Mouse (Mus musculus): ENCODE data around the gene Rplp1. TPM values are rescaled to one million over a fixed set of nuclear protein-coding genes. Genes with fewer than 3 reads are reported as not detected.

Gene Rplp1
- total RNA-seq (2014; rRNA removed) (3,080 and 3,220 TPM in 2 replicates), polyA plus RNA-seq (2015; fragmentation: Nextera tagmentation; extraction: Ambion mirVana) (983 and 1,053 TPM in 2 replicates)

GRCm38 (mm10) chr9:61914203-61914916, at the start of gene Rplp1:
Gene Rplp1, minus strand, starts transcription at chr9:61914542.
- Histone ChIP-seq H3K4me2 (ENCODE audit: low read depth, low read length, poor library complexity, severe bottlenecking) (peak within 1 kb of the TSS; percentile 60), H3K27me3 (ENCODE audit: insufficient read depth, low read length) (no peaks in the 10 kb centered on the region), H3K9ac (replicated peaks; ENCODE audit: low read length, poor library complexity, severe bottlenecking) (peak within 1 kb of the TSS; percentile 83), H3K4me1 (ENCODE audit: insufficient read depth, low read length) (0 out of 2 replicates have a peak, but pooled peaks cover 3% of the 10 kb centered on the region), H3K27ac (ENCODE audit: low read depth, low read length) (peak within 1 kb of the TSS; percentile 86), H3K9me3 (ENCODE audit: low read length) (no peaks in the 10 kb centered on the region), H3K36me3 (ENCODE audit: insufficient read depth, low read length) (peaks cover 16% of the 10 kb centered on the region; the same call in 1 of the 2 replicates), H3K4me3 (ENCODE audit: low read depth, low read length) (peak within 1 kb of the TSS; percentile 77)
- no peak for TF ChIP-seq CTCF (IDR thresholded peaks at IDR 0.05)
- peak; percentile 98 for DNase-seq (ENCODE audit: low spot score)
- peak; percentile 95 for ATAC-seq (ENCODE audit: low FRiP score)
- under 1% methylated on average over 67 of the region's 70 CpGs for WGBS

GRCm38 (mm10) chr9:61963356-61963755, 49.0 kb upstream of the Rplp1 start:
- H3K4me1 ChIP-seq (ENCODE audit: insufficient read depth, low read length), result no peaks in the 10 kb centered on the region
- no peak for TF ChIP-seq CTCF (IDR thresholded peaks at IDR 0.05)
- H3K4me3 ChIP-seq (ENCODE audit: low read depth, low read length), result no peak overlapping the region
- no peaks in the 10 kb centered on the region for H3K9me3 ChIP-seq (ENCODE audit: low read length)
- no peak overlapping the region for H3K27ac ChIP-seq (ENCODE audit: low read depth, low read length)
- no peaks in the 10 kb centered on the region for H3K36me3 ChIP-seq (ENCODE audit: insufficient read depth, low read length)
- WGBS, result 78% methylated on average over 6 of the region's 6 CpGs
- ATAC-seq (ENCODE audit: low FRiP score) (no peak), DNase-seq (ENCODE audit: low spot score) (no peak)
- H3K4me2 ChIP-seq (ENCODE audit: low read depth, low read length, poor library complexity, severe bottlenecking), result no peak overlapping the region
- no peaks in the 10 kb centered on the region for H3K27me3 ChIP-seq (ENCODE audit: insufficient read depth, low read length)
- H3K9ac ChIP-seq (replicated peaks; ENCODE audit: low read length, poor library complexity, severe bottlenecking), result no peak overlapping the region

GRCm38 (mm10) chr9:61961181-61961580, 46.8 kb upstream of the Rplp1 start:
- Histone ChIP-seq H3K4me2 (ENCODE audit: low read depth, low read length, poor library complexity, severe bottlenecking) (no peak overlapping the region), H3K27me3 (ENCODE audit: insufficient read depth, low read length) (no peaks in the 10 kb centered on the region), H3K4me3 (ENCODE audit: low read depth, low read length) (no peak overlapping the region), H3K9ac (replicated peaks; ENCODE audit: low read length, poor library complexity, severe bottlenecking) (no peak overlapping the region), H3K27ac (ENCODE audit: low read depth, low read length) (no peak overlapping the region), H3K9me3 (ENCODE audit: low read length) (no peaks in the 10 kb centered on the region), H3K4me1 (ENCODE audit: insufficient read depth, low read length) (no peaks in the 10 kb centered on the region), H3K36me3 (ENCODE audit: insufficient read depth, low read length) (no peaks in the 10 kb centered on the region)
- DNase-seq (ENCODE audit: low spot score) (no peak), ATAC-seq (ENCODE audit: low FRiP score) (no peak)
- no peak for TF ChIP-seq CTCF (IDR thresholded peaks at IDR 0.05)
- WGBS, result 90% methylated on average over 4 of the region's 4 CpGs

- 63% methylated on average over 5 of the region's 5 CpGs for WGBS
- no peak overlapping the region for H3K9ac ChIP-seq (replicated peaks; ENCODE audit: low read length, poor library complexity, severe bottlenecking)
These were observed 46.4 kb upstream of the Rplp1 start for GRCm38 (mm10) chr9:61960753-61961152.

GRCm38 (mm10) chr9:61959921-61960569, 45.7 kb upstream of the Rplp1 start:
- Histone ChIP-seq H3K4me3 (ENCODE audit: low read depth, low read length) (no peak overlapping the region), H3K4me2 (ENCODE audit: low read depth, low read length, poor library complexity, severe bottlenecking) (no peak overlapping the region), H3K36me3 (ENCODE audit: insufficient read depth, low read length) (no peaks in the 10 kb centered on the region), H3K9ac (replicated peaks; ENCODE audit: low read length, poor library complexity, severe bottlenecking) (no peak overlapping the region), H3K27me3 (ENCODE audit: insufficient read depth, low read length) (no peaks in the 10 kb centered on the region), H3K9me3 (ENCODE audit: low read length) (no peaks in the 10 kb centered on the region), H3K4me1 (ENCODE audit: insufficient read depth, low read length) (no peaks in the 10 kb centered on the region), H3K27ac (ENCODE audit: low read depth, low read length) (no peak overlapping the region)
- no peak for DNase-seq (ENCODE audit: low spot score)
- WGBS, result 82% methylated on average over 1 of the region's 1 CpGs
- ATAC-seq (ENCODE audit: low FRiP score), result no peak
- TF ChIP-seq CTCF (IDR thresholded peaks at IDR 0.05), result no peak

More at GRCm38 (mm10) chr9:61960753-61961152, 46.4 kb upstream of the Rplp1 start:
- TF ChIP-seq CTCF (IDR thresholded peaks at IDR 0.05), result no peak
- Histone ChIP-seq H3K4me3 (ENCODE audit: low read depth, low read length) (no peak overlapping the region), H3K4me2 (ENCODE audit: low read depth, low read length, poor library complexity, severe bottlenecking) (no peak overlapping the region), H3K27ac (ENCODE audit: low read depth, low read length) (no peak overlapping the region), H3K27me3 (ENCODE audit: insufficient read depth, low read length) (no peaks in the 10 kb centered on the region), H3K4me1 (ENCODE audit: insufficient read depth, low read length) (no peaks in the 10 kb centered on the region), H3K36me3 (ENCODE audit: insufficient read depth, low read length) (no peaks in the 10 kb centered on the region), H3K9me3 (ENCODE audit: low read length) (no peaks in the 10 kb centered on the region)
- ATAC-seq (ENCODE audit: low FRiP score), result no peak
- no peak for DNase-seq (ENCODE audit: low spot score)

- ATAC-seq (ENCODE audit: low FRiP score), result no peak
- TF ChIP-seq CTCF (IDR thresholded peaks at IDR 0.05), result no peak
- Histone ChIP-seq H3K9me3 (ENCODE audit: low read length) (no peaks in the 10 kb centered on the region), H3K27ac (ENCODE audit: low read depth, low read length) (no peak overlapping the region), H3K27me3 (ENCODE audit: insufficient read depth, low read length) (no peaks in the 10 kb centered on the region), H3K4me3 (ENCODE audit: low read depth, low read length) (no peak overlapping the region), H3K4me1 (ENCODE audit: insufficient read depth, low read length) (no peaks in the 10 kb centered on the region), H3K9ac (replicated peaks; ENCODE audit: low read length, poor library complexity, severe bottlenecking) (no peak overlapping the region), H3K4me2 (ENCODE audit: low read depth, low read length, poor library complexity, severe bottlenecking) (no peak overlapping the region), H3K36me3 (ENCODE audit: insufficient read depth, low read length) (no peaks in the 10 kb centered on the region)
- DNase-seq (ENCODE audit: low spot score), result no peak
These were observed 40.4 kb upstream of the Rplp1 start for GRCm38 (mm10) chr9:61954707-61955106.

All from midbrain, postnatal 0 days (tissue).